Mouse (Mus musculus) embryo, embryonic 10 days (tissue): ENCODE measurements at regions not wholly inside any gene's neighbourhood (a gene's known extent, or its start where the extent isn't known, plus 50 kb on each side); places are given as distances from the start of the nearest gene placed in this dataset.
A peak's percentile ranks its signal among the peaks of the same experiment; 100 is the strongest.

ENCODE experiments used
- DNase-seq: peaks from one replicate; pipeline ENCODE4 v3.0.0-alpha.2; 2015; ENCODE audit warnings: low spot score

- DNase-seq = no peak
These were observed 281.0 kb downstream of the Col12a1 start for GRCm38 (mm10) chr9:79437636-79438035.

- DNase-seq = peak; percentile 34
These were observed 279.2 kb downstream of the Col12a1 start for GRCm38 (mm10) chr9:79439233-79439960.

GRCm38 (mm10) chr9:79455226-79455625, 263.4 kb downstream of the Col12a1 start:
- DNase-seq = no peak

GRCm38 (mm10) chr9:79479118-79479517, 239.5 kb downstream of the Col12a1 start:
- no peak for DNase-seq

GRCm38 (mm10) chr9:79500253-79500652, 218.4 kb downstream of the Col12a1 start:
- DNase-seq = no peak

GRCm38 (mm10) chr9:79502034-79502433, 216.6 kb downstream of the Col12a1 start:
- DNase-seq = no peak

- no peak for DNase-seq
These were observed 202.2 kb downstream of the Col12a1 start for GRCm38 (mm10) chr9:79516384-79516783.

- no peak for DNase-seq
These were observed 201.2 kb downstream of the Col12a1 start for GRCm38 (mm10) chr9:79517461-79517860.

- no peak for DNase-seq
These were observed 200.0 kb downstream of the Col12a1 start for GRCm38 (mm10) chr9:79518640-79519039.

GRCm38 (mm10) chr9:79520498-79520897, 198.1 kb downstream of the Col12a1 start:
- no peak for DNase-seq

GRCm38 (mm10) chr9:79523054-79523453, 195.6 kb downstream of the Col12a1 start:
- no peak for DNase-seq

GRCm38 (mm10) chr9:79525000-79525399, 193.6 kb downstream of the Col12a1 start:
- DNase-seq = no peak

- no peak for DNase-seq
These were observed 192.2 kb downstream of the Col12a1 start for GRCm38 (mm10) chr9:79526390-79526789.

GRCm38 (mm10) chr9:79527331-79527730, 191.3 kb downstream of the Col12a1 start:
- no peak for DNase-seq
